Mouse (Mus musculus) MEL (cell line): Measurements from ENCODE around the gene Dennd1a. TPM values are rescaled to one million over a fixed set of nuclear protein-coding genes. Genes with fewer than 3 reads are reported as not detected.

Source experiments
- DNase-seq: peaks from one replicate; pipeline ENCODE4 v3.0.0; 2011; ENCODE audit warnings: low read depth, low spot score
- H3K27ac ChIP-seq: 2 replicates; pipeline ENCODE4 v1.5.1; 2012; ENCODE audit warnings: low read depth, mild to moderate bottlenecking, control low read depth, low read length, moderate library complexity; ENCODE audit not compliant: control insufficient read depth
- H3K27me3 ChIP-seq, 2 experiments: fragments of 150-350 bp in 1 of 2; sonication (generic) in 1 of 2; 2 replicates each; pipeline ENCODE4 v1.6.1; 2012; ENCODE audit warnings: low read length in 2 of 2, mild to moderate bottlenecking in 2 of 2, improper control_type of control experiment in 1 of 2, moderate library complexity in 1 of 2; ENCODE audit not compliant: insufficient read depth in 2 of 2, control insufficient read depth in 1 of 2
- H3K36me3 ChIP-seq, 2 experiments: 2 replicates each; pipeline ENCODE4 v1.6.1; 2012 to 2014; ENCODE audit warnings: low read length in 2 of 2, improper control_type of control experiment in 1 of 2, inconsistent platforms in 1 of 2, mild to moderate bottlenecking in 1 of 2; ENCODE audit not compliant: insufficient read depth in 2 of 2, control insufficient read depth in 1 of 2
- H3K4me1 ChIP-seq, 2 experiments: fragments of 150-350 bp in 1 of 2; sonication (generic) in 1 of 2; 2 replicates each; pipeline ENCODE4 v1.6.1; 2012; ENCODE audit warnings: low read length in 2 of 2, improper control_type of control experiment in 1 of 2, mild to moderate bottlenecking in 1 of 2; ENCODE audit not compliant: insufficient read depth in 2 of 2, control insufficient read depth in 1 of 2
- H3K4me3 ChIP-seq, 2 experiments: fragments of 150-350 bp in 1 of 2; sonication (generic) in 1 of 2; 2 replicates each; pipeline ENCODE4 v1.5.1; 2012; ENCODE audit warnings: low read depth in 2 of 2, low read length in 2 of 2, mild to moderate bottlenecking in 2 of 2, moderate library complexity in 2 of 2, control low read depth in 1 of 2, improper control_type of control experiment in 1 of 2; ENCODE audit not compliant: control insufficient read depth in 1 of 2, insufficient read depth in 1 of 2
- H3K79me2 ChIP-seq: 2 replicates; pipeline ENCODE4 v1.6.1; 2012; ENCODE audit warnings: mild to moderate bottlenecking, low read length, moderate library complexity; ENCODE audit not compliant: control insufficient read depth, poor library complexity, insufficient read depth
- H3K9ac ChIP-seq: 2 replicates; pipeline ENCODE4 v1.6.1; 2012; ENCODE audit warnings: low read depth, mild to moderate bottlenecking, control low read depth, low read length, moderate library complexity; ENCODE audit not compliant: control insufficient read depth, poor library complexity, severe bottlenecking
- H3K9me3 ChIP-seq: fragments of 150-350 bp; sonication (generic); replicated peaks from 2 replicates; pipeline ENCODE4 v1.6.1; 2012; ENCODE audit warnings: mild to moderate bottlenecking, low read length, improper control_type of control experiment, moderate library complexity; ENCODE audit not compliant: insufficient read depth
- BHLHE40 ChIP-seq: IDR thresholded peaks from 2 replicates; pipeline ENCODE4 v1.6.1; 2012; ENCODE audit warnings: low read depth, mild to moderate bottlenecking, inconsistent platforms, low read length, improper control_type of control experiment, borderline replicate concordance
- CTCF ChIP-seq, 3 experiments: IDR thresholded peaks in 2 of 3; conservative IDR thresholded peaks in 1 of 3; 2 replicates each; pipeline ENCODE4 v1.5.1; 2011 to 2012; ENCODE audit warnings: low read length in 3 of 3, low read depth in 2 of 3, mild to moderate bottlenecking in 2 of 3, improper control_type of control experiment in 1 of 3, inconsistent platforms in 1 of 3, mixed read lengths in 1 of 3, moderate library complexity in 1 of 3; ENCODE audit not compliant: control insufficient read depth in 1 of 3, insufficient read depth in 1 of 3, poor library complexity in 1 of 3, severe bottlenecking in 1 of 3
- E2F4 ChIP-seq: IDR thresholded peaks from 2 replicates; pipeline ENCODE4 v1.6.1; 2011; ENCODE audit warnings: low read depth, low read length, improper control_type of control experiment, borderline replicate concordance
- ELF1 ChIP-seq: IDR thresholded peaks from 2 replicates; pipeline ENCODE4 v1.6.1; 2014; ENCODE audit warnings: low read depth, mild to moderate bottlenecking, inconsistent platforms, low read length, improper control_type of control experiment, moderate library complexity
- EP300 ChIP-seq, 2 experiments: IDR thresholded peaks; 2 replicates each; pipeline ENCODE4 v1.6.1; 2011; ENCODE audit warnings: improper control_type of control experiment in 2 of 2, low read length in 2 of 2, low read depth in 1 of 2, mild to moderate bottlenecking in 1 of 2
- ETS1 ChIP-seq: IDR thresholded peaks from 2 replicates; pipeline ENCODE4 v1.6.1; 2012; ENCODE audit warnings: low read depth, mild to moderate bottlenecking, inconsistent platforms, low read length, improper control_type of control experiment, moderate library complexity
- GATA1 ChIP-seq: IDR thresholded peaks from 2 replicates; pipeline ENCODE4 v1.6.1; 2011; ENCODE audit warnings: low read depth, low read length, improper control_type of control experiment
- JUND ChIP-seq: IDR thresholded peaks from 2 replicates; pipeline ENCODE4 v1.6.1; 2011; ENCODE audit warnings: low read depth, mild to moderate bottlenecking, improper control_type of control experiment, low read length
- KAT2A ChIP-seq: conservative IDR thresholded peaks from 2 replicates; pipeline ENCODE4 v1.6.1; 2012; ENCODE audit warnings: low read depth, low read length, improper control_type of control experiment, inconsistent platforms
- MAFK ChIP-seq: IDR thresholded peaks from 2 replicates; pipeline ENCODE4 v1.6.1; 2011; ENCODE audit warnings: low read depth, mild to moderate bottlenecking, low read length, improper control_type of control experiment, borderline replicate concordance
- MAZ ChIP-seq: IDR thresholded peaks from 2 replicates; pipeline ENCODE4 v1.6.1; 2012; ENCODE audit warnings: low read depth, mild to moderate bottlenecking, inconsistent platforms, low read length, improper control_type of control experiment
- MEF2A ChIP-seq: IDR thresholded peaks from 2 replicates; pipeline ENCODE4 v1.6.1; 2014; ENCODE audit warnings: low read depth, mild to moderate bottlenecking, inconsistent platforms, low read length, improper control_type of control experiment; ENCODE audit not compliant: poor library complexity, insufficient replicate concordance, severe bottlenecking; ENCODE audit errors: extremely low read depth
- MXI1 ChIP-seq: IDR thresholded peaks from 2 replicates; pipeline ENCODE4 v1.6.1; 2011; ENCODE audit warnings: mild to moderate bottlenecking, low read depth, low read length, improper control_type of control experiment
- MYB ChIP-seq: IDR thresholded peaks from 2 replicates; pipeline ENCODE4 v1.6.1; 2011; ENCODE audit warnings: mild to moderate bottlenecking, low read depth, low read length, improper control_type of control experiment
- MYC ChIP-seq: IDR thresholded peaks from 2 replicates; pipeline ENCODE4 v1.6.1; 2011; ENCODE audit warnings: low read depth, mild to moderate bottlenecking, low read length, improper control_type of control experiment, moderate library complexity
- NELFE ChIP-seq: IDR thresholded peaks from 2 replicates; pipeline ENCODE4 v1.6.1; 2011; ENCODE audit warnings: low read depth, low read length, improper control_type of control experiment
- NRF1 ChIP-seq: IDR thresholded peaks from 2 replicates; pipeline ENCODE4 v1.6.1; 2014; ENCODE audit warnings: low read depth, mild to moderate bottlenecking, inconsistent platforms, low read length, improper control_type of control experiment, moderate library complexity; ENCODE audit not compliant: poor library complexity, insufficient read depth, severe bottlenecking
- POLR2A ChIP-seq, 2 experiments: IDR thresholded peaks; 2 replicates each; pipeline ENCODE4 v1.6.1; 2011 to 2012; ENCODE audit warnings: low read length in 2 of 2, mild to moderate bottlenecking in 2 of 2, control low read depth in 1 of 2, improper control_type of control experiment in 1 of 2, low read depth in 1 of 2, moderate library complexity in 1 of 2; ENCODE audit not compliant: control insufficient read depth in 1 of 2, insufficient read depth in 1 of 2, poor library complexity in 1 of 2
- POLR2AphosphoS5 ChIP-seq: IDR thresholded peaks from 2 replicates; pipeline ENCODE4 v1.6.1; 2012; ENCODE audit warnings: low read depth, borderline replicate concordance, mild to moderate bottlenecking, inconsistent platforms, low read length, moderate library complexity, mixed read lengths
- RAD21 ChIP-seq: IDR thresholded peaks from 2 replicates; pipeline ENCODE4 v1.6.1; 2011; ENCODE audit warnings: mild to moderate bottlenecking, low read depth, low read length, improper control_type of control experiment
- RCOR1 ChIP-seq: IDR thresholded peaks from 2 replicates; pipeline ENCODE4 v1.6.1; 2012; ENCODE audit warnings: low read depth, mild to moderate bottlenecking, inconsistent platforms, low read length, improper control_type of control experiment
- SIN3A ChIP-seq: IDR thresholded peaks from 2 replicates; pipeline ENCODE4 v1.6.1; 2012; ENCODE audit warnings: low read length, improper control_type of control experiment, inconsistent platforms
- SMC3 ChIP-seq: IDR thresholded peaks from 2 replicates; pipeline ENCODE4 v1.6.1; 2011; ENCODE audit warnings: low read depth, low read length, improper control_type of control experiment
- TAL1 ChIP-seq: IDR thresholded peaks from 2 replicates; pipeline ENCODE4 v1.6.1; 2012; ENCODE audit warnings: mild to moderate bottlenecking, inconsistent platforms, low read length, moderate library complexity, mixed read lengths
- TCF12 ChIP-seq: IDR thresholded peaks from 2 replicates; pipeline ENCODE4 v1.6.1; 2014; ENCODE audit warnings: low read depth, mild to moderate bottlenecking, inconsistent platforms, low read length, improper control_type of control experiment, moderate library complexity
- USF2 ChIP-seq, 2 experiments: IDR thresholded peaks; 2 replicates each; pipeline ENCODE4 v1.6.1; 2011 to 2012; ENCODE audit warnings: improper control_type of control experiment in 2 of 2, low read length in 2 of 2, borderline replicate concordance in 1 of 2, inconsistent platforms in 1 of 2, low read depth in 1 of 2, mild to moderate bottlenecking in 1 of 2; ENCODE audit not compliant: insufficient read depth in 1 of 2
- polyA plus RNA-seq, 2 experiments: library from polyadenylated mRNA; stranded (reverse) in 1 of 2; unstranded in 1 of 2; fragments of >175 nt in 1 of 2; fragments of >200 nt in 1 of 2; gene quantifications; 2 replicates each; pipeline versions ENCODE4 v1.2.1 to v1.2.4; 2012; ENCODE audit warnings: low replicate concordance in 2 of 2, low read depth in 1 of 2; ENCODE audit not compliant: insufficient read length in 2 of 2, insufficient read depth in 1 of 2, missing spikeins in 1 of 2
- total RNA-seq: library from RNA; depleted of rRNA; stranded (reverse); fragments of 300-350 nt; gene quantifications from 2 replicates; pipeline ENCODE4 v1.2.3, GENCODE M21; 2012

Dennd1a gene
- total and polyA plus RNA-seq, 3 experiments = 5.0 to 21.8 TPM; not detected in 1

- Histone ChIP-seq H3K4me1 (peaks cover 2 to 5% of the 10 kb centered on the region in 2 experiments; a peak in 3 of 4 replicates), H3K27ac (no peak overlapping the region), H3K79me2 (no peaks in the 10 kb centered on the region), H3K36me3 (peaks cover 2 to 9% of the 10 kb centered on the region in 2 experiments; a peak in 3 of 4 replicates), H3K4me3 (no peak overlapping the region), H3K9ac (no peak overlapping the region), H3K27me3 (no peaks in the 10 kb centered on the region), H3K9me3 (no peaks in the 10 kb centered on the region)
- DNase-seq = no peak
- TF ChIP-seq SIN3A = no peak
- no peak for TF ChIP-seq E2F4
- TF ChIP-seq TCF12 = no peak
- TF ChIP-seq MYB = no peak
- TF ChIP-seq ETS1 = no peak
- TF ChIP-seq MXI1 = no peak
- no peak for TF ChIP-seq USF2 (IDR thresholded peaks at IDR 0.05; ENCODE audit: borderline replicate concordance in 1 of 2, insufficient read depth in 1 of 2, low read depth in 1 of 2, low read length in 2 of 2)
- TF ChIP-seq ELF1 = no peak
- TF ChIP-seq MYC = no peak
- no peak for TF ChIP-seq BHLHE40
- no peak for TF ChIP-seq EP300 (IDR thresholded peaks at IDR 0.05; ENCODE audit: low read depth in 1 of 2, low read length in 2 of 2)
- no peak for TF ChIP-seq MEF2A
- TF ChIP-seq SMC3 = no peak
- TF ChIP-seq MAFK = no peak
- no peak for TF ChIP-seq TAL1
- TF ChIP-seq NRF1 = no peak
- TF ChIP-seq POLR2A (IDR thresholded peaks at IDR 0.05; ENCODE audit: control insufficient read depth in 1 of 2, insufficient read depth in 1 of 2, low read depth in 1 of 2, low read length in 2 of 2, poor library complexity in 1 of 2) = no peak
- no peak for TF ChIP-seq MAZ
- TF ChIP-seq RCOR1 = no peak
Observed at GRCm38 (mm10) chr2:38021166-38021565, 266.0 kb downstream of the Dennd1a start.

GRCm38 (mm10) chr2:38014702-38015101 is 272.5 kb downstream of the Dennd1a start:
- peaks cover 10 to 19% of the 10 kb centered on the region in 2 experiments for H3K4me1 ChIP-seq
- H3K27me3 ChIP-seq = no peaks in the 10 kb centered on the region
- TF ChIP-seq EP300 (IDR thresholded peaks at IDR 0.05; ENCODE audit: low read depth in 1 of 2, low read length in 2 of 2) (no peak), ELF1 (no peak), NRF1 (no peak), NELFE (no peak), KAT2A (no peak), USF2 (IDR thresholded peaks at IDR 0.05; ENCODE audit: borderline replicate concordance in 1 of 2, insufficient read depth in 1 of 2, low read depth in 1 of 2, low read length in 2 of 2) (no peak), CTCF (IDR thresholded peaks at IDR 0.05 in 2 of 3, conservative IDR thresholded peaks at IDR 0.05 in 1 of 3; ENCODE audit: control insufficient read depth in 1 of 3, insufficient read depth in 1 of 3, low read depth in 2 of 3, low read length in 3 of 3, poor library complexity in 1 of 3, severe bottlenecking in 1 of 3) (no peak), MAFK (no peak), JUND (no peak), GATA1 (no peak), POLR2AphosphoS5 (no peak), MYB (no peak), RAD21 (no peak), MYC (no peak), MAZ (no peak)
- TF ChIP-seq, all 39 proteins: peak for 0
- Histone ChIP-seq H3K79me2 (no peaks in the 10 kb centered on the region; the same call in 1 of the 2 replicates), H3K4me3 (no peak overlapping the region), H3K36me3 (peaks cover 0 to 32% of the 10 kb centered on the region in 2 experiments; a peak in 2 of 4 replicates), H3K9ac (no peak overlapping the region), H3K9me3 (no peaks in the 10 kb centered on the region), H3K27ac (no peak overlapping the region)
- peak; percentile 24 for DNase-seq
